Mouse (Mus musculus) heart, postnatal 0 days (tissue): ENCODE data around the gene Eif2ak1.

Source experiments
- CTCF ChIP-seq: IDR thresholded peaks from 2 replicates; pipeline ENCODE4 v1.5.1; 2016; ENCODE audit warnings: antibody characterized with exemption, control low read depth, low read depth
- EP300 ChIP-seq: IDR thresholded peaks from 2 replicates; pipeline ENCODE4 v1.6.1; 2016; ENCODE audit warnings: antibody characterized with exemption, low read depth

- TF ChIP-seq CTCF (no peak), EP300 (no peak)
Measured at GRCm38 (mm10) chr5:143819906-143820660, 2.5 kb downstream of the Eif2ak1 start.
